11 mouse cellular contexts compared by ENCODE assay signal in genomic region chr9:44645924-44646323, GRCm38 (mm10). TPM values are rescaled to one million over a fixed set of nuclear protein-coding genes. Genes with fewer than 3 reads are reported as not detected.
DNase-seq lines count a peak whose midpoint lies in the region; ATAC-seq and TF ChIP-seq lines count a peak whose summit lies in the region.
"Had no signal": no experiment of that assay in that cellular context is flagged by ENCODE, and none has a peak within 500 bp of the region (broad histone marks: within the 10 kb centered on the region; RNA-seq: fewer than 3 reads in every experiment).

No protein-coding gene starts in this region.

- H3K4me3 ChIP-seq in lung, adult 2 months (replicated peaks; ENCODE audit: extremely low read depth, low read depth, low read length), result no peak overlapping the region
- H3K4me3 ChIP-seq in kidney, embryonic 16.5 days (ENCODE audit: low read length), result no peak overlapping the region
- no peak overlapping the region for H3K4me3 ChIP-seq in forebrain, embryonic 13.5 days
- H3K4me3 ChIP-seq: neural tube, embryonic 12.5 days had no signal

- H3K4me1 ChIP-seq in lung, adult 2 months (ENCODE audit: control insufficient read depth, insufficient read depth, low read length), result peaks cover 7% of the 10 kb centered on the region
- H3K4me1 ChIP-seq in kidney, embryonic 16.5 days (ENCODE audit: insufficient read depth, low read length), result 0 out of 2 replicates have a peak, but pooled peaks cover 2% of the 10 kb centered on the region
- H3K4me1 ChIP-seq in forebrain, embryonic 13.5 days, result no peaks in the 10 kb centered on the region
- H3K4me1 ChIP-seq: neural tube, embryonic 12.5 days had no signal

- peak; percentile 87 for ATAC-seq in inflammation-experienced regulatory T-cells, adult 6 months
- peak; percentile 56 for ATAC-seq in monocyte, adult 5-6 weeks (replicated peaks; ENCODE audit: insufficient number of reproducible peaks, low FRiP score, low TSS enrichment, poor library complexity, severe bottlenecking)
- no peak for ATAC-seq in kidney, embryonic 16.5 days (ENCODE audit: low FRiP score, low TSS enrichment)
- ATAC-seq in forebrain, embryonic 13.5 days, result no peak

- H3K36me3 ChIP-seq in kidney, embryonic 16.5 days (ENCODE audit: insufficient read depth, low read length), result peaks cover 7% of the 10 kb centered on the region; the same call in 1 of the 2 replicates
- peaks cover 13% of the 10 kb centered on the region; the same call in 1 of the 2 replicates for H3K36me3 ChIP-seq in forebrain, embryonic 13.5 days (ENCODE audit: poor library complexity, severe bottlenecking)
- H3K36me3 ChIP-seq: neural tube, embryonic 12.5 days had no signal

- WGBS in lung, adult 2 months, result 37% methylated on average over 15 of the region's 15 CpGs
- 64% methylated on average over 15 of the region's 15 CpGs for WGBS in kidney, embryonic 16.5 days
- 75% methylated on average over 15 of the region's 15 CpGs for WGBS in forebrain, embryonic 13.5 days

- TF ChIP-seq CTCF in lung, adult 2 months (IDR thresholded peaks at IDR 0.05; ENCODE audit: insufficient read depth, low read length), result no peak

- H3K27ac ChIP-seq in kidney, embryonic 16.5 days (ENCODE audit: low read length), result no peak overlapping the region
- no peak overlapping the region for H3K27ac ChIP-seq in forebrain, embryonic 13.5 days
- H3K27ac ChIP-seq: neural tube, embryonic 12.5 days had no signal

- no peak overlapping the region for H3K4me2 ChIP-seq in kidney, embryonic 16.5 days (replicated peaks; ENCODE audit: low read depth, low read length)
- no peak overlapping the region for H3K4me2 ChIP-seq in forebrain, embryonic 13.5 days
- H3K4me2 ChIP-seq: neural tube, embryonic 12.5 days had no signal

- peak; percentile 25 to 44 for DNase-seq in lung, adult 18-20 months
- DNase-seq in lung, adult 2 months, result no peak
- DNase-seq in urinary bladder, postnatal 4 days (ENCODE audit: low spot score in 2 of 2), result no peak
- DNase-seq in cerebellum, postnatal 4 days (ENCODE audit: low spot score in 2 of 2), result no peak

- H3K9ac ChIP-seq in kidney, embryonic 16.5 days (replicated peaks; ENCODE audit: low read length), result no peak overlapping the region
- no peak overlapping the region for H3K9ac ChIP-seq in forebrain, embryonic 13.5 days
- H3K9ac ChIP-seq: neural tube, embryonic 12.5 days had no signal

- no peak for TF ChIP-seq POLR2A in lung, adult 2 months (IDR thresholded peaks at IDR 0.05; ENCODE audit: borderline replicate concordance, extremely low read depth, low read depth, low read length)

- no peaks in the 10 kb centered on the region for H3K27me3 ChIP-seq in kidney, embryonic 16.5 days (ENCODE audit: insufficient read depth, low read length)
- no peaks in the 10 kb centered on the region for H3K27me3 ChIP-seq in forebrain, embryonic 13.5 days
- H3K27me3 ChIP-seq: neural tube, embryonic 12.5 days had no signal

- H3K9me3 ChIP-seq in kidney, embryonic 16.5 days (ENCODE audit: low read length), result no peaks in the 10 kb centered on the region
- H3K9me3 ChIP-seq in forebrain, embryonic 13.5 days (replicated peaks), result no peaks in the 10 kb centered on the region; the same call in 1 of the 2 replicates
- H3K9me3 ChIP-seq: neural tube, embryonic 12.5 days had no signal

RNA-seq across cellular contexts. Expression of gene Treh, which starts 27.1 kb away (rescaled TPM):
- polyA plus RNA-seq in lung, adult 2 months (2012; rRNA removed), result not detected in 2 replicates
- not detected for polyA plus RNA-seq in inflammation-experienced regulatory T-cells, adult 6 months (2017; shearing (Covaris generic))
- total RNA-seq in monocyte, adult 5-6 weeks (2017), result not detected in 3 replicates
- polyA plus RNA-seq in kidney, embryonic 16.5 days (2015; fragmentation: Nextera tagmentation; extraction: Ambion mirVana), result 0.17 TPM in 1 of 2 replicates, not detected in the other
- polyA plus RNA-seq in forebrain, embryonic 13.5 days (2015; fragmentation: Nextera tagmentation; extraction: Ambion mirVana), result not detected in 2 replicates
- total RNA-seq: left cerebral cortex, postnatal 10 days had no signal
- polyA plus RNA-seq: heart, embryonic 14.5 days; neural tube, embryonic 12.5 days had no signal

RNA-seq across cellular contexts. Expression of gene Ddx6, which starts 41.2 kb away (rescaled TPM):
- 17.4 and 24.2 TPM in 2 replicates for polyA plus RNA-seq in lung, adult 2 months (2012; rRNA removed)
- 100 to 1,000 TPM in 1 of 3 experiments, 10 to 100 TPM in 2; 57.3 to 129 (median 66.8) TPM for polyA plus RNA-seq in inflammation-experienced regulatory T-cells, adult 6 months (2017; shearing (Covaris generic))
- 131 to 157 TPM (median 139 TPM) in 3 replicates for total RNA-seq in monocyte, adult 5-6 weeks (2017)
- polyA plus RNA-seq in kidney, embryonic 16.5 days (2015; fragmentation: Nextera tagmentation; extraction: Ambion mirVana), result 11.2 and 13.9 TPM in 2 replicates
- 28.1 and 30.0 TPM in 2 replicates for polyA plus RNA-seq in forebrain, embryonic 13.5 days (2015; fragmentation: Nextera tagmentation; extraction: Ambion mirVana)

Comparison
In these comparisons a context has a peak if more than half of its experiments do, and no peak if none do; other contexts are left out.
1. DNase-seq: peak in lung, adult 18-20 months (2 of 2); none in lung, adult 2 months (single experiment), urinary bladder, postnatal 4 days (0 of 2) and cerebellum, postnatal 4 days (0 of 2).
2. ATAC-seq: peak in inflammation-experienced regulatory T-cells, adult 6 months (single experiment) and monocyte, adult 5-6 weeks (single experiment); none in kidney, embryonic 16.5 days (single experiment) and forebrain, embryonic 13.5 days (single experiment).